Mouse (Mus musculus): ENCODE results near the gene Cdk12.
A peak's percentile ranks its signal among the peaks of the same experiment; 100 is the strongest.

The Cdk12 gene

DNA sequence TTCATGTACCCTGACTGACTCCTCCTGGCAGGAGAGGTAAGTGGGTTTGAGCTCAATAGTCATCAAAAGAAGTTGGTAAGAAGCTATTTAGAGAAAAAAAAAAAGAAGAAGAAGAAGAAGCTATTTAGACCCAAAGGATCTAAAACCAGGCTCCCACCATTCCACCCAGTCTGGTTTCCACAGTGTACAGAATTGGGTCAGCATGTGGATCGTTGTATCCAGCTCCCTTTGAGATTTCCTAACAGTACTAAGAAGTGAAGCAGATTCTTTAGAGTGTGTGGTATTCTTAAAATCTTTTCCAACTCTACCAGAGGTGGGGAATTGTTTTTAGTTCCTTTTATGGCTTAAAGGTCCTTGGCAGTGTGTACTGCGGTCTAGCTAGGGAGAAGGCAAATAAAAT lies 50.9 kb downstream of the Cdk12 start:
- DNase-seq (ENCODE audit: low read depth, low spot score), result no peak

DNA sequence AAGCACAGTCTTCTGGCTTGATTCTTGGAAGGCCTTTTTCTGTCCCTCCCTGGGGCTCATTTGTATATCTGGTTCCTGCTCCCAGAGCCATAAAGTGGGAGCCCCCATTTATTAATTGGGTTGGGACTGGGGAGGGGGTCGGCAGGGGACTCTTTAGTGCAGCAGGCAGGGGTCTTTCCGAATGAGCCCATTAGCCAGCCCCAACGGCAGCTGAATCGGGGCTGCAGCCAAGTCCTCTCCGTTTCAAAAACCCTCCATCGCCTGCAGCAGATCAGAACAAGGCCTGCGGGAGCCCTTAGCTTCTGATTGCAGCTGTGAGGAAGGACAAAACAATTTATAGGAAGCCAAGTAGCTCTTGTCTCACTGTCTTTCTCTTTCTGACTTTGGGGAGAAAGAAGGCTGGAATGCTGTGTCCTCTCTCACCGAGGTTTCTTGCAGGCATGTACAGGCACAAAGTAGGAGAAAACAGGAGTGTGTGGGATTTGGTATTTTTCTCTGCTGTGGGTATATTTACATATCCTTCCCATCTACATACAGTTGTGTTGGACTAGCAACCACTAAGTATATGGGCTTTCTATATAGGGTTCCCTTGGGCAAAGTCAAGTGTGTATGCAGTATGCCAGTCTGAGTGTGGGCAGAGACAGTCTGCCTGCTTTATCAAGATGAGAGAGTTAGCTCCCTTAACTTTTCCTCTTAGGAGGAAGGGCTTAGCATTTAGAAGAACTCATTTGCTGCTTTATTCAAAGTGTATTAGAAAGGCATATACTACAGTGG lies 58.0 kb downstream of the Cdk12 start:
- no peak for DNase-seq (ENCODE audit: low read depth, low spot score)

DNA sequence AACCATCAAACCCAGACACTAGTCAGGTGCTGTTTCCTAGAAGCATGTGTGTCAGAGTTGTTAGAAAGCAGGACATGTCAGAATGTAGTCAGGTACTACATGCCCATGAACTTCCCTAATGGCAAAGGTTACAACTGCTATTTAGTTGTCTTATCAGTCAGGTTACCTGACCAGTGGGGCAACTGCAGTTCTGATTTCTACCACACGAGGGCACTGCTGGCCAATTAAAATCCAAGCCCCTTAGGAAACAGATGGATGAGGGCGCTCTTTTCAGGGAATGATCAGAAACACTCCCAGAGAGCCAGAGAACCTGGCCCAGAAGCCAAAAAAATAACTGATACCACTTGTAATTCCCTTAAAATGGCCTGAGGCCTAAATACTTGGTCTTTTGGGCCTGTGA lies 62.2 kb downstream of the Cdk12 start:
- DNase-seq (ENCODE audit: low read depth, low spot score), result peak; percentile 57

DNA sequence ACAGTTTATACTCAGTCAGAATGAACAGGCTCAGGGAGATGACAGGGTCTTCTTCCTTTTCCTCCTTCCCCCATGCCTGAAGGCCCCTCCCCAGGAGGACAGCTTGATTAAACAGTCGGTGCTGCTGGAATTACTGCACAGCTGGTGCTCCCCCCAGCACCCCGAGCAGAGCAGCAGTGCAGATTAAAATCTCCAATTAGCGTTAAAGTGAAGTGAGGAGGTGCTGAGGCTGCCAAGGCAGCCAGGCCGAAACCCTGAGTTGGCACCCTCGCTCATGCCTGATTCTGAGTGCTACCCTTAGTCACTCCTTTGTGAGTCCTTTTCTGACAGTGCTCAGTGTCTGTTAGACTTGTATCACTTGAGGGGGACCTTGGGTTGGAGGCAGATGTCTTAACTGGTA lies 63.0 kb downstream of the Cdk12 start:
- DNase-seq (ENCODE audit: low read depth, low spot score), result no peak

DNA sequence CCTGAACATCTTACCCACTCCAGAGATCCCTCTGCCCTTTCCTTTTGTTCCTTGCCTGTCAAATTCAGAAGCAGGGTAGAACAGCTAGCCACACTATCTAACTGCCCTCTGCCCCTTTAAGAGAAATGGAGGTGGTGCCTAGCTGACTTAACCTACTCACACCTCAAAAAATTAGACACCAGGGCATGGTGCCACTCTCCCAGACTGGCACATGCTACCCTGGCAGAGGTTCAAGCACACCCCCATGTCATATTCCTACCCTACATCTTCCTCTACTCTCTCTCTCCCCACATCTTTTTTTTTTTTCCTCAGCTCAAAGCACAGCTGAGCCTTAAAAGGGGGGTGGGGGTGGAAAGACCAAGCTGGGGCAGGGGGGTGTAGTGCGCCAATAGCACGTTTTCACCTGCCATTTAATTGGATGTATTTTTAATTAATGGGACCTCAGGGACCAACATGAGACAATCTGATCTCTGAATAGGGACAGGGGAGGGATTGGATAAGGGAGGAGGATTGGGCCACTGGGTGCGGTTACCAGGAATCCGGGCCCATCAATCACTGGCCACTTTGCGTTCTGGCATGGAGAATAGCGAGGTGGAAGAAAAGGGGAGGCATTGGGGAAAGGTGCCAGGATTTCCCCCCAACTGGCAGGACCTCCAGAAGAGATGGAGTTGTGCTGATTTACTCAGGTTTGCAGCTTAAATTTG lies 64.0 kb downstream of the Cdk12 start:
- no peak for DNase-seq (ENCODE audit: low read depth, low spot score)

DNA sequence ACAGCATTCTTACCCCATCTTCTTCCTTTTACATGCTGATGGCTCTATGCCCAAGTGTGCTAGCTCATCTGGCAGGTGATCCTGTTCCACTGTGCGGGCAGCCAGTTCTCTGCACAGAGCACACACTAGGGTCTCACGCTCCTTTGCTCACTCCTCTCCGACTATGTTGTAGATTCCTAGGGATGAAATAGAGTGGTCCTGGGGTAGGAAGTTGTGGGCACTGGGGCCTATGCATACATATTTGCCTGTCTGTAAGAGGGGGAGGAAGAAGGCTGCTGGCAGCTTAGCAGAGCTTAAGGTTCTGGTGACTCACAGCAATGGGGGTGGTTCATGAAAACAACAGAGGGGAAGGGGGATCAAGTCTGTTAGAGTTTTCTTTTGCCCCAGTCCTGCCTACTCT lies 67.2 kb downstream of the Cdk12 start:
- no peak for DNase-seq (ENCODE audit: low read depth, low spot score)

DNA sequence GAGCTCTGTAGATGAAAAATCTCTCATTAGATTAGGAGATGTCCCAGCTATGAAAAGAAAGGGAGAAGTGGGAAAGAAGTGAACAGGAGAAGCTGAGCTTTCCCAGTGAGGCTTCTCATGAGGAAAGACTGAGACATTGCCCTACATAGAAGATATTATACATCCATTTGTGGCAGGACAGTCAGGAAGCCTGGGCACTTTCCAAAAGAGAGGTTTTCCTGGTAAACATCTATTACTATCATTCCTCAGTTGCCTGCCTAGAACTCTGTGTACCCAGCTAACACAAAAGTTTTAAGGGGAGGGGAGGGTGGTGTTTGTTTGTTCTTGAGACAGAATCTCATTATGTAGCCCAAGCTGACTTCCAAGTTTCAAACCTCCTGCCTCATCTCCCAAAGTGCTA lies 67.6 kb downstream of the Cdk12 start:
- no peak for DNase-seq (ENCODE audit: low read depth, low spot score)

DNA sequence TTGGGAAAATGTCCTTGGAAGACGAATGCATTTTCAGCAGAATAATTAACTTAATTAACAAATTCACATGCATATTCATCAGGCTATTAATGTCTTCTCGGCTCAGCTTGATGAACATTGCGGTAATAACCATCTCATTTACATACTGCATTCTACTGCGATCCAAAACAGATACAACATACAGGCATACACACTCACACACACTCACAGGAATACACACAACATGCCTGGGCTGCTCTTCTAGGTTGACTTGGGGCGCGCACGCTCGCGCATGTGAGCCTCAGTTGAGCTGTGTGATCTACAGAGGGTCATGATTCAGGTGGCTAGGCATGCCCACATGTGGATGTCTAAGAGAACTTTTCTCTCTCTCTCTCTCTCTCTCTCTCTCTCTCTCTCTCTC lies 80.9 kb downstream of the Cdk12 start:
- DNase-seq (ENCODE audit: low read depth, low spot score), result no peak

DNA sequence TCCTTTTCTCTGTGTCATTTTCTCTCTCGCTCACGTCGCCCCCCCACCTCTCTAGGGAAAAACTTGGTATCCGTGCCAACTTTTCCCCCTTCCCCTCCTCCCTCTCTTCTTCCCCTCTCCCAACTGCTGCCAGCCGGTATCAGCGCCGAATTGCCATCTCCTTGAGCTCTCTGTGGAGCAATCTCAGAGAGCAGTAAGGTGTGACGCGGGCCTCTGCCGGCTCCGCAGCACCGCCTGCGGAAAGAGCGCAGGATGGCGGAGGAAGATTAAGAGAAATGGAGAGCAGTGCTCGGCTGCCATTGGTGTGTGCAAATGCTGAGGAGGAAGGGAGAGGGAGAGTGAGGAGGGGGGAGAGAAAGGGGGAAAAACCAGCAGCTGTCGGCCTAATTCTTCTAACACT lies 81.4 kb downstream of the Cdk12 start:
- DNase-seq (ENCODE audit: low read depth, low spot score), result peak; percentile 32

DNA sequence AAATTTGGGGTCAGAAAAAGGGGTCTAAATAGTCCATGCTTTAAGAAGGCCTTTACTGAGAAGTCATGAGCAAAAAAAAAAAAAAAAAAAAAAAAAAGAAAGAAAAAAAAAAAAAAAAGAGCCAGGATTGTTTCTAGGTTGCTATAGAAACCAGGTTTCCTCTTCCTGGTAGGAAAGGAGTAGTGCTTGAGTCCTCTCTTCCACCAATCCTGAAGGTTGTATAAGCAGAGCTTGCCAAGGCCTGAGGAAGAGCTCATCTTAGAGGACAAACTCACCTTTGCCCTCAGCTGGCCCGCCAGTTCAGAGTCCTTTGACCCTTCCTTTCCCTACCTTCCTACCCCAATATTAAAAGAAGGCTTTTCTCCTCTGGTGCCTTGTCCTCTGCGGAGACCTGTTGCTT lies 82.5 kb downstream of the Cdk12 start:
- no peak for DNase-seq (ENCODE audit: low read depth, low spot score)

DNA sequence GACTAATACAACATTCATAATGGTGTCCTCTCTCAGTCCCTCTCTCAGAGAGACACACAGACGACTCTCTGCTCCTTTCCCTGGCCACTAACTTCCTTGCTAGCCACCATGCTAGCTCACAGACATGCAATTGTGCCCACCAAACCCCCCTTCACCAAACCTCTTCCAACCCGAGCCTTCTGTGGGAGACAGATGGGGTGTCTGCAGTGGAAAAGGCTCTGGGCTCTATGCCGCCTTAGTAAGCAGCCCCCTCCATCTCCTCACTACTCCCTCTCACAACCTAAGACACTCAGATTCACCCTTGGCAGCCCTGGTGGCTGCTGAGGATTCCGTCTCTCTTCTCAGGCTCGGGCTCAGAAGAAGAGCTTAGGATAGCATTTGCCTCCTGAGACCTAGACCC lies 84.7 kb downstream of the Cdk12 start:
- no peak for DNase-seq (ENCODE audit: low read depth, low spot score)

DNA sequence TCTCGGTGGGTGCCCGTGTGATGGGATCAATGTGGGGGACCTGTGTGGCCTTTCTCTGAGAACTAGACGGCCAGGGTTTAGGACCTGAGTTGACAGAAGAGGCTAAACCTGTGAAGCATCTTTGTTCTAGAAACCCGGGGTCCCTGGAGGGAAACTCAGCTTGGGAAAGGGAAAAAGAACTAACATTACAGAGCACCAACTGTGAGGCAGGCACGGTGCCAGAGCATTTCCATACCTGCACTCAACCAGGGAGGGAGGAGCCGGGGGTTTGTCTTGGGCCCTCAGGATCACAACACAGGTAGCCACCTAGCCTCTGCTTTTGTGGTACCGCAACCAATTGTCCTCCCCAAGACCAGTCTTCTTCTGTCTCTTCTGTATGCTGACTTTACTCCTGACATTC lies 85.1 kb downstream of the Cdk12 start:
- no peak for DNase-seq (ENCODE audit: low read depth, low spot score)

DNA sequence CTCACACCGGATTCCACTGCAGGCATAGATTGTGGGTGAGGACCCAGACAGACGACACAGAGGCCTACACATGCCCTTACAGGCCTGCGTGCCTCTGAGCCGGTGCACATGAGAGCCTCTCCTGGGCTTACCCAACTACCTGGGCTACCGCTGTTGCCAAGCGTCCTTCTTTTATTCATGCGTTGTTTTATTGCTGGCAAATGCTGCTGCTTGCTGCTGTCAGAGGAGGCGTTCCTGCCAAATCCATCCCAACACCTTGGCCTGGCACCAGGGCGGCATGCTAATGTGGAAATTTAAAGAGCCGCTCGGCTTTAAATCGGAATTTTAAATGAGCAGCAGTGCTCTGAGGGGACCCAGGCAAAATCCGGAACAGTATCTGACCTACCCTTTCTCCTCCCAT lies 87.0 kb downstream of the Cdk12 start:
- DNase-seq (ENCODE audit: low read depth, low spot score), result no peak

DNA sequence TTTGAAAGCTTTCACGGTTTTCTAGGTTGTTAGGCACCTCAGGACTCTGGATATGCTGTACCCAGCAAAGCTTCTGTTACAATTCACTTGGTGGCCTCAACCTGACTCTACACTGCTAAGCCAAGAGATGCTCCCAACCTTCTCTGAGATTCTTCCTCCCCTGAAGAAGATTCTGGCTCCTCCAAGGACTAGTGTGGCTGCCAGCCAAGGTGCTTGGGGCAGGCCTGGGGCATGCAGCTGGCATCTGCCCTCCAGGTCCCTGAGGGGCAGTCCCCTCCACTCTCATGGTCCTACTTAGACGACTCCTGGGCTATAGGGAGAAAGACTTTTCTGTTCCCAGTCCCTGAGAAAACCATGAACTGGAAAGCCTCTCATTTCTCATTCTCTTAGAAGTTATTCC lies 88.0 kb downstream of the Cdk12 start:
- DNase-seq (ENCODE audit: low read depth, low spot score), result no peak

DNA sequence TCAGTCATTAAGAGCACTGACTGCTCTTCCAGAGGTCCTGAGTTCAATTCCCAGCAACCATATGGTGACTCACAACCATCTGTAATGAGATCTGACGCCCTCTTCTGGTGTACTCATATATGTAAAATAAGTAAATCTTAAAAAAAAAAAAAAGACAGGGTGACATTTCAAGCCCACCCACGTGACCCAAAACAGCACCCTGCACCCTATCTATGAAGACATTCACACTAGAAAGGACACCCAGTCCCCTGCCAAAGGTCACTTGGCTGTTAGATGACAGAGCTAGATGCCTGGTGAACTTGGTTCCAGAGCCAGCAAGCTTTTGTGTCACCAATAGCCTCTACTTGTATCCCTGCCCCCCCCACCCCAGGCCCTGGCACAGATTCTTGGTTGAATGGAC lies 90.2 kb downstream of the Cdk12 start:
- DNase-seq (ENCODE audit: low read depth, low spot score), result no peak

DNA sequence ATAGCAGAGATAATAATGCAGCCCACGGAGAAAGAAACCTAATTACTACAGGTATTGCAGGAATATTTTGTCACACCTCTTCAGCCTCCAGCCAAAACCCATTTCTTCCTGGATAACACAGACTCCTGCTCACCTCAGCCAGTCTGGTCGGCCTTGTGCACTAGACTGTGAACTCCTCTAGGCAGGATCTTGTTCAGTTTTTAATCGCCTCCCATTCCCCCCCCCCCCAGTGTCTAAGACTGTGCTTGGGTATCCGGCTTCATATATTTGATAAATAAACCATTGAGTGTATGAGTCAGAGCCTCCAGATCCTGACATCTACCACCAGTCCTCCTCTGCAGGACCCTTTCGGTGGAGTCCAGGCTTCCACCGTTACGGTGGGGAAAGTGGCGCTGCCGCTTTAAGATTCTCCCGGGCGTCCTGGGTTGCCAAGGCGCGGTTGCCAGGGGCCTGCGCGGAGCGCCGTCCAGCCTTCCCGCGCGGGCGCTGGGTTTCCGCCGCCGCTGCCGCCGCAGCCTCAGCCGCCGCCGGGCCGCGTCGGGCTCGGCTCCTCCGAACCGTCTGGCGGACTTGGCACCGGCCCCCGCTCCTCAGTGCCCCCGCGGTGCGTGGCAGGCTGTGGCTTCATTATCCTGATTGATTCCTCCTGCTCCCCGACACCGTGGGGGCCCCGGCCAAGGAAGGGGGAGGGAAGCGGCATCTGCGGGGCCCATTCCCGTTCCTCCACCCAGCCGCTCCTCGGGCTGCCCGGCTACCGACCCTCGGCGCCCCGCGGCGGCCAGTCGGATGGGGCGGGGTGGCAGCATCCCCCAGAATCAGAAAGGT lies 91.5 kb downstream of the Cdk12 start:
- peak; percentile 35 for DNase-seq (ENCODE audit: low read depth, low spot score)

DNA sequence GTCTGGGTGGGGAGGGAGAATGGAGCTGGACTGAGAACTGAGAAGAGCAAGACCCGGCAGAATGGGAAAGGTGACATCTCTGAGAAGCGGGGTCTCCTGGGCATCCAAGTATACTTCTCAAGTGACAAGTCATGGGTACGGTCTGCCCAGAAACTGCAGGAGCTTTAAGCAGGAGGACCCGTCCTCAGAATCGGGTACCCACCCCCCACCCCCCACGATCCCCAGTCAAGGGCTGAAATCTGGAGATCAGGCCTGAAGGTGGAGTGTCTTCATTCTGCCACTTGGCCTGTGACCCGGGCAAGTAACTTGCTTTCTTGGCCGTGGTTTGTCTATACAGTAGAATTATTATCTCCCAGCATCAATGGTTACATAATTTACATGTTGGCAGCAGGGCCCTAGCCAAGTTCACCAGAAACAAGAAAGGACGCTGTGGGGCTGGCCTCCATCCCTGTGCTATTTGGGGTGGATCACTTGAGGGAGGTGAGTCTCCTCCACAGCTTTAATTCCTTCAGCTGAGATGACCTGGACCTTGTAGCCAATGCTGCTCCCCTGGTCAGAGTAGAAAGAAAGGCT lies 92.2 kb downstream of the Cdk12 start:
- DNase-seq (ENCODE audit: low read depth, low spot score), result no peak

DNA sequence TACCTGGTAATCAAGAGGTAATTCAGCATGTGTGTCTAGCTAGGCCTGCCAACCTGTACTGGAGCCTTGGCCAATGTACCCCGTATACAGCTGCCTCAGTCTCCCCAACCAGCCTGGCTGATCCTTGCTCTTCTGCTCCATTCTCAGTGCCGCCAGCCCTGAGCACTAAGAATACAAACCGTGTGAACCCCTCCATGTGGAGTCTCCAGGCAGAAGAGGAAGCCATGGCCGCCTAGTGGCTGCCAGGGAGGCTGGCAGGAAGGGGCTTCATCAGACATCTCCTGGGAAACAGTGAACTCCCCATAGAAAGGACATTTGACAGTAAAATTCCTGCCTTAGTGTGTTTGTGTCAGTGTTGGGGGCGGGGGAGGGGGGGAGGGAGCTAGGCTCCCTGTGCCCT lies 93.4 kb downstream of the Cdk12 start:
- no peak for DNase-seq (ENCODE audit: low read depth, low spot score)

DNA sequence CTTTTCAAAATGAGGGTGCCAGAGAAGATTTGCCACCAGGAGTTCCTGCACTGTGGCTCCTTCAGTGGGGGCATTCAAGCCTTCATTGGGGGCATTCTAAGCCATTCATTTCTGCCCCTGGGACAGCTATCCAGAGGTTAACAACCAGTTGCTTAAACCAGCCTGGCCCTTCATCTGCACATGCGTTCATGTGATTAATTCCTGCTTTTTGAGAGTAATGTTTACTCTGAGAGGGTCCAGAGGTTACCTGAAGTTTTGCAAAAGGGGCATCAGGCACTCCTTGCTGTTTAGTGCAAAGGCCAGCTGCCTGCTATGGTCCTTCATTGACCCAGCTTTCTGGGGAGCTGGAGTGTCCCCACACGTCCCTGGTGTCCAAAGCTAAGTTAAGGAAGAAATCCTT lies 94.1 kb downstream of the Cdk12 start:
- DNase-seq (ENCODE audit: low read depth, low spot score), result no peak

DNA sequence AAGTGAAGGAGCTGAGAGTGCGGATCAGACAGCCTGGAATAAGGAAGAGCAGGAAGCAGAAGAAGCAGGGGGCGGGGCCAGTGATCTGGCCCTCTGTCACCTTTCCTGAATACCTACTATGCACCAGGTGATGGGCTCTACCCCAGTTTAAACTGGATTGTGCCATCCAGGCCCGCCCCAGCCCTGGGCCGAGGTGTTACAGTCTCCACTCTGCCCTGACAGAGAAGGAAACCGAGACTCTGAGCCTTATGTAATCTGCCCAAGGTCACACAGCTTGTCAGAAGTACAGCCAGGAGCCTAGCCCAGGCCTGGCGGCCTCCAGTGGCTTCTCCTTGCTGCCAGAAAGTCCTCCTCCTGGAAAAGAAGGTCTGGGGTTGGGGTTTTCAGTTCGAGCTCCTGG lies 94.9 kb downstream of the Cdk12 start:
- no peak for DNase-seq (ENCODE audit: low read depth, low spot score)

DNA sequence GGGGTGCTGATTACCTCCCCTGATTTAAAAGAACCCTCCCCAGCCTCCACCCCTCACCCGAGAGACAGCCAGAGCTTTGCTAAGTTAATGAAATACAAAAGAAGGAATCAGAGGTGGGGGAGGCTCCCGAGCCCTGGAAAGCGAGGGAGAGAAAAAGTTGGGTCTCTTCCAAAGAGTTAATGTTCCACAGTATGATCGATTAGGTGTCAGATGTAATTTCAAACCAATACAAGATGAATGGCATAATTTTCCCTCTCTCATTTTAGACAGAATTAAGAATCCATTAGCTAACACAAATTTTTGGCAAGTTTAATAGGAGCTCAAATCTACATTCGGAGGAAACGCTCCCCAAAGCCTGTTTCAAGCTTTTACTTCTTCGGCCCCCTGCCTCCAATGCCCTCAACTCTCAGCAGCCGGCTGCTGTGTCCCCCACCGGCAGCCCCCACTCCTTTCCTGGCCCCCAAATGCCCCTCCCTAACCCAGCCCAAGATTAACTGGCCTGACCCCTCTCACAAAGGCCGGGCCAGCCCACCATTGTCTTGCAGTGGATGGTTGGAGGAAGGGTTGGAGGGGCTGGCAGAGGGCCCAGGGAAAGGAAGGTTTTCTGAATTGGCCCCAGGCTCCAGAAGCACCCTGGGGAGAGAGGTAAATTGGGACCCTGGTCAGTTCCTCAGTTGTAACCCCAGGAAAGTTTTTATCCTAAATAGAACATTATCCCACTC lies 95.8 kb downstream of the Cdk12 start:
- DNase-seq (ENCODE audit: low read depth, low spot score), result no peak
